Mouse (Mus musculus) forebrain, embryonic 15.5 days (tissue): ENCODE results near the gene C87436. TPM values are rescaled to one million over a fixed set of nuclear protein-coding genes. Genes with fewer than 3 reads are reported as not detected.

Source experiments
- ATAC-seq: fragments of 200-750 bp; cut with Nextera tagmentation; replicated peaks from 2 replicates; pipeline ENCODE4 v1.8.0; 2017; ENCODE audit warnings: mild to moderate bottlenecking, moderate TSS enrichment, moderate library complexity
- H3K27ac ChIP-seq: fragments of 300-500 bp; sonication (generic); replicated peaks from 2 replicates; pipeline ENCODE4 v1.5.1; 2015; ENCODE audit warnings: mild to moderate bottlenecking, inconsistent platforms
- H3K27me3 ChIP-seq: fragments of 300-500 bp; sonication (generic); 2 replicates; pipeline ENCODE4 v1.6.1; 2015; ENCODE audit warnings: inconsistent platforms
- H3K36me3 ChIP-seq: fragments of 300-500 bp; sonication (generic); 2 replicates; pipeline ENCODE4 v1.6.1; 2015; ENCODE audit warnings: mild to moderate bottlenecking, inconsistent platforms
- H3K4me1 ChIP-seq: fragments of 300-500 bp; sonication (generic); 2 replicates; pipeline ENCODE4 v1.6.1; 2015; ENCODE audit warnings: inconsistent platforms
- H3K4me2 ChIP-seq: fragments of 300-500 bp; sonication (generic); replicated peaks from 2 replicates; pipeline ENCODE4 v1.6.1; 2015; ENCODE audit warnings: mild to moderate bottlenecking, inconsistent platforms
- H3K4me3 ChIP-seq: fragments of 300-500 bp; sonication (generic); 2 replicates; pipeline ENCODE4 v1.5.1; 2015; ENCODE audit warnings: mild to moderate bottlenecking, inconsistent platforms
- H3K9ac ChIP-seq: fragments of 300-500 bp; sonication (generic); replicated peaks from 2 replicates; pipeline ENCODE4 v1.6.1; 2015; ENCODE audit warnings: mild to moderate bottlenecking, inconsistent platforms
- H3K9me3 ChIP-seq: fragments of 300-500 bp; sonication (generic); 2 replicates; pipeline ENCODE4 v1.6.1; 2016; ENCODE audit warnings: inconsistent platforms
- WGBS: fragments of 180-500 bp; shearing (Covaris S2); methylation state at CpG from one replicate; pipeline ENCODE4 v1.1.7; 2015; ENCODE audit warnings: mixed read lengths; 5-methylcytosine and 5-hydroxymethylcytosine counted together
- polyA plus RNA-seq: library from polyadenylated mRNA; unstranded; fragments of >200 nt; fragmentation: Nextera tagmentation; extraction: Ambion mirVana; gene quantifications from 2 replicates; pipeline ENCODE4 v1.2.1, GENCODE M21; 2015

The C87436 gene
- polyA plus RNA-seq, 1 experiment from 2014 or later: 35.3 TPM

- Histone ChIP-seq H3K27me3 (no peaks in the 10 kb centered on the region), H3K27ac (no peak overlapping the region), H3K36me3 (no peaks in the 10 kb centered on the region), H3K9ac (no peak overlapping the region), H3K4me3 (peak overlapping the region; percentile 12; the same call in 1 of the 2 replicates), H3K4me1 (peaks cover 15% of the 10 kb centered on the region), H3K9me3 (no peaks in the 10 kb centered on the region), H3K4me2 (peak overlapping the region; percentile 21; the same call in 1 of the 2 replicates)
- 7% methylated on average over 9 of the region's 9 CpGs for WGBS
- ATAC-seq: no peak
These were observed 37.2 kb upstream of the C87436 start for GRCm38 (mm10) chr6:86400972-86401371.

GRCm38 (mm10) chr6:86402681-86403607 lies 35.2 kb upstream of the C87436 start:
- peaks cover 25% of the 10 kb centered on the region for H3K4me1 ChIP-seq
- ATAC-seq: no peak
- no peaks in the 10 kb centered on the region for H3K9me3 ChIP-seq
- peak overlapping the region; percentile 99 for H3K27ac ChIP-seq
- H3K36me3 ChIP-seq: no peaks in the 10 kb centered on the region
- 43% methylated on average over 12 of the region's 12 CpGs for WGBS
- H3K27me3 ChIP-seq: no peaks in the 10 kb centered on the region
- peak overlapping the region; percentile 52 for H3K4me3 ChIP-seq
- peak overlapping the region; percentile 48 for H3K4me2 ChIP-seq
- H3K9ac ChIP-seq: peak overlapping the region; percentile 83

- Histone ChIP-seq H3K36me3 (peaks cover 2% of the 10 kb centered on the region; the same call in 1 of the 2 replicates), H3K27me3 (no peaks in the 10 kb centered on the region), H3K27ac (peak overlapping the region; percentile 99), H3K9ac (peak overlapping the region; percentile 83), H3K4me3 (peak overlapping the region; percentile 52), H3K9me3 (no peaks in the 10 kb centered on the region), H3K4me2 (peak overlapping the region; percentile 48), H3K4me1 (peaks cover 26% of the 10 kb centered on the region)
- ATAC-seq: peak; percentile 75
- under 1% methylated on average over 15 of the region's 15 CpGs for WGBS
These were observed 34.5 kb upstream of the C87436 start for GRCm38 (mm10) chr6:86403728-86404099.

- peak within 1 kb of the TSS; percentile 52 for H3K4me3 ChIP-seq
- H3K4me1 ChIP-seq: peaks cover 26% of the 10 kb centered on the region
- H3K4me2 ChIP-seq: peak within 1 kb of the TSS; percentile 70
- WGBS: under 1% methylated on average over 62 of the region's 62 CpGs
- peak within 1 kb of the TSS; percentile 99 for H3K27ac ChIP-seq
- ATAC-seq: peak; percentile 98
- H3K36me3 ChIP-seq: peaks cover 2% of the 10 kb centered on the region; the same call in 1 of the 2 replicates
- no peaks in the 10 kb centered on the region for H3K9me3 ChIP-seq
- H3K27me3 ChIP-seq: no peaks in the 10 kb centered on the region
- H3K9ac ChIP-seq: peak within 1 kb of the TSS; percentile 83
These were observed 33.9 kb upstream of the C87436 start, which contains the start of gene Tia1 for GRCm38 (mm10) chr6:86404100-86404861. Gene Tia1, plus strand, starts transcription at chr6:86404219.

GRCm38 (mm10) chr6:86404996-86405395 lies 33.2 kb upstream of the C87436 start:
- no peak for ATAC-seq

GRCm38 (mm10) chr6:86406306-86406705 lies 31.9 kb upstream of the C87436 start:
- H3K27ac ChIP-seq: no peak overlapping the region
- peaks cover 34% of the 10 kb centered on the region for H3K4me1 ChIP-seq
- peak overlapping the region; percentile 41 for H3K9ac ChIP-seq
- H3K4me2 ChIP-seq: peak overlapping the region; percentile 70
- H3K4me3 ChIP-seq: peak overlapping the region; percentile 52
- peaks cover 2% of the 10 kb centered on the region; the same call in 1 of the 2 replicates for H3K36me3 ChIP-seq
- no peak for ATAC-seq
- H3K27me3 ChIP-seq: no peaks in the 10 kb centered on the region
- H3K9me3 ChIP-seq: no peaks in the 10 kb centered on the region

More at GRCm38 (mm10) chr6:86404996-86405395, 33.2 kb upstream of the C87436 start:
- Histone ChIP-seq H3K4me2 (peak overlapping the region; percentile 70), H3K4me1 (peaks cover 33% of the 10 kb centered on the region), H3K27ac (peak overlapping the region; percentile 99), H3K4me3 (peak overlapping the region; percentile 52), H3K36me3 (peaks cover 2% of the 10 kb centered on the region; the same call in 1 of the 2 replicates), H3K27me3 (no peaks in the 10 kb centered on the region), H3K9me3 (no peaks in the 10 kb centered on the region), H3K9ac (peak overlapping the region; percentile 83)
- under 1% methylated on average over 11 of the region's 11 CpGs for WGBS

- Histone ChIP-seq H3K4me1 (no peaks in the 10 kb centered on the region), H3K4me3 (no peak overlapping the region), H3K9ac (no peak overlapping the region), H3K36me3 (peaks cover 83% of the 10 kb centered on the region), H3K27ac (no peak overlapping the region), H3K9me3 (no peaks in the 10 kb centered on the region), H3K27me3 (no peaks in the 10 kb centered on the region), H3K4me2 (no peak overlapping the region)
- WGBS: 93% methylated on average over 6 of the region's 6 CpGs
- ATAC-seq: no peak
These were observed 19.5 kb upstream of the C87436 start for GRCm38 (mm10) chr6:86418711-86419110.

GRCm38 (mm10) chr6:86419239-86419638 lies 18.9 kb upstream of the C87436 start:
- peaks cover 81% of the 10 kb centered on the region for H3K36me3 ChIP-seq
- 87% methylated on average over 3 of the region's 3 CpGs for WGBS
- no peaks in the 10 kb centered on the region for H3K27me3 ChIP-seq
- no peak for ATAC-seq
- no peak overlapping the region for H3K27ac ChIP-seq
- H3K4me1 ChIP-seq: no peaks in the 10 kb centered on the region
- no peak overlapping the region for H3K4me3 ChIP-seq
- no peaks in the 10 kb centered on the region for H3K9me3 ChIP-seq
- H3K4me2 ChIP-seq: no peak overlapping the region
- H3K9ac ChIP-seq: no peak overlapping the region

- H3K36me3 ChIP-seq: peaks cover 83% of the 10 kb centered on the region
- no peaks in the 10 kb centered on the region for H3K4me1 ChIP-seq
- ATAC-seq: no peak
- H3K27ac ChIP-seq: no peak overlapping the region
- no peak overlapping the region for H3K4me3 ChIP-seq
- H3K4me2 ChIP-seq: no peak overlapping the region
- H3K9ac ChIP-seq: no peak overlapping the region
- H3K27me3 ChIP-seq: no peaks in the 10 kb centered on the region
- no peaks in the 10 kb centered on the region for H3K9me3 ChIP-seq
- 73% methylated on average over 6 of the region's 6 CpGs for WGBS
These were observed 17.7 kb upstream of the C87436 start for GRCm38 (mm10) chr6:86420491-86420890.

- no peak for ATAC-seq
- Histone ChIP-seq H3K27me3 (no peaks in the 10 kb centered on the region), H3K36me3 (peaks cover 81% of the 10 kb centered on the region), H3K27ac (no peak within 1 kb of the TSS), H3K9ac (no peak within 1 kb of the TSS), H3K9me3 (no peaks in the 10 kb centered on the region), H3K4me1 (no peaks in the 10 kb centered on the region), H3K4me3 (no peak within 1 kb of the TSS), H3K4me2 (no peak within 1 kb of the TSS)
- WGBS: 96% methylated on average over 1 of the region's 1 CpGs
These were observed 11.8 kb upstream of the C87436 start, which contains the start of gene Gm44790 for GRCm38 (mm10) chr6:86426358-86426757. Gene Gm44790, plus strand, starts transcription at chr6:86426658.

- Histone ChIP-seq H3K27ac (no peak overlapping the region), H3K27me3 (no peaks in the 10 kb centered on the region), H3K4me2 (no peak overlapping the region), H3K4me3 (no peak overlapping the region), H3K4me1 (no peaks in the 10 kb centered on the region), H3K36me3 (peaks cover 87% of the 10 kb centered on the region), H3K9ac (no peak overlapping the region), H3K9me3 (no peaks in the 10 kb centered on the region)
- ATAC-seq: no peak
- 94% methylated on average over 3 of the region's 3 CpGs for WGBS
These were observed 6.6 kb upstream of the C87436 start for GRCm38 (mm10) chr6:86431531-86431930.

- Histone ChIP-seq H3K27me3 (no peaks in the 10 kb centered on the region), H3K9me3 (no peaks in the 10 kb centered on the region), H3K4me1 (peaks cover 4% of the 10 kb centered on the region), H3K4me2 (no peak overlapping the region), H3K9ac (no peak overlapping the region), H3K4me3 (no peak overlapping the region), H3K27ac (no peak overlapping the region), H3K36me3 (peaks cover 71% of the 10 kb centered on the region)
- ATAC-seq: no peak
- WGBS: 93% methylated on average over 1 of the region's 1 CpGs
These were observed 4.5 kb upstream of the C87436 start for GRCm38 (mm10) chr6:86433696-86434095.
